Mouse (Mus musculus): ENCODE results near the gene Hist1h2bb. TPM values are rescaled to one million over a fixed set of nuclear protein-coding genes. Genes with fewer than 3 reads are reported as not detected.

Hist1h2bb gene
- polyA plus RNA-seq, 1 experiment, result 12.1 TPM

- H3K4me1 ChIP-seq (ENCODE audit: control insufficient read depth), result peaks cover 22% of the 10 kb centered on the region
- H3K4me3 ChIP-seq (replicated peaks), result no peak overlapping the region
- no peaks in the 10 kb centered on the region for H3K27me3 ChIP-seq (ENCODE audit: control insufficient read depth)
Observed at GRCm38 (mm10) chr13:23724239-23724638, 22.3 kb upstream of the Hist1h2bb start.

GRCm38 (mm10) chr13:23725213-23725612, 21.3 kb upstream of the Hist1h2bb start:
- Histone ChIP-seq H3K4me3 (replicated peaks) (no peak overlapping the region), H3K4me1 (ENCODE audit: control insufficient read depth) (peaks cover 22% of the 10 kb centered on the region), H3K36me3 (ENCODE audit: control insufficient read depth) (no peaks in the 10 kb centered on the region), H3K9me3 (ENCODE audit: control insufficient read depth, low read length) (no peaks in the 10 kb centered on the region), H3K27me3 (ENCODE audit: control insufficient read depth) (no peaks in the 10 kb centered on the region)
- TF ChIP-seq TAL1 (IDR thresholded peaks at IDR 0.05; ENCODE audit: low read length) (no peak), GATA1 (IDR thresholded peaks at IDR 0.05; ENCODE audit: low read length) (no peak)

More at GRCm38 (mm10) chr13:23724239-23724638, 22.3 kb upstream of the Hist1h2bb start:
- H3K36me3 ChIP-seq (ENCODE audit: control insufficient read depth), result no peaks in the 10 kb centered on the region
- no peaks in the 10 kb centered on the region for H3K9me3 ChIP-seq (ENCODE audit: control insufficient read depth, low read length)
- no peak for TF ChIP-seq TAL1 (IDR thresholded peaks at IDR 0.05; ENCODE audit: low read length)
- no peak for TF ChIP-seq GATA1 (IDR thresholded peaks at IDR 0.05; ENCODE audit: low read length)

- Histone ChIP-seq H3K36me3 (ENCODE audit: control insufficient read depth) (no peaks in the 10 kb centered on the region), H3K4me1 (ENCODE audit: control insufficient read depth) (peaks cover 15% of the 10 kb centered on the region), H3K27me3 (ENCODE audit: control insufficient read depth) (no peaks in the 10 kb centered on the region), H3K4me3 (replicated peaks) (no peak overlapping the region), H3K9me3 (ENCODE audit: control insufficient read depth, low read length) (no peaks in the 10 kb centered on the region)
- no peak for TF ChIP-seq GATA1 (IDR thresholded peaks at IDR 0.05; ENCODE audit: low read length)
- no peak for TF ChIP-seq TAL1 (IDR thresholded peaks at IDR 0.05; ENCODE audit: low read length)
Observed at GRCm38 (mm10) chr13:23728472-23729191, 17.9 kb upstream of the Hist1h2bb start.

- Histone ChIP-seq H3K27me3 (ENCODE audit: control insufficient read depth) (no peaks in the 10 kb centered on the region), H3K9me3 (ENCODE audit: control insufficient read depth, low read length) (no peaks in the 10 kb centered on the region), H3K4me3 (replicated peaks) (no peak overlapping the region), H3K4me1 (ENCODE audit: control insufficient read depth) (peaks cover 10% of the 10 kb centered on the region), H3K36me3 (ENCODE audit: control insufficient read depth) (no peaks in the 10 kb centered on the region)
- no peak for TF ChIP-seq GATA1 (IDR thresholded peaks at IDR 0.05; ENCODE audit: low read length)
- no peak for TF ChIP-seq TAL1 (IDR thresholded peaks at IDR 0.05; ENCODE audit: low read length)
Observed at GRCm38 (mm10) chr13:23729192-23729525, 17.4 kb upstream of the Hist1h2bb start.

DNA sequence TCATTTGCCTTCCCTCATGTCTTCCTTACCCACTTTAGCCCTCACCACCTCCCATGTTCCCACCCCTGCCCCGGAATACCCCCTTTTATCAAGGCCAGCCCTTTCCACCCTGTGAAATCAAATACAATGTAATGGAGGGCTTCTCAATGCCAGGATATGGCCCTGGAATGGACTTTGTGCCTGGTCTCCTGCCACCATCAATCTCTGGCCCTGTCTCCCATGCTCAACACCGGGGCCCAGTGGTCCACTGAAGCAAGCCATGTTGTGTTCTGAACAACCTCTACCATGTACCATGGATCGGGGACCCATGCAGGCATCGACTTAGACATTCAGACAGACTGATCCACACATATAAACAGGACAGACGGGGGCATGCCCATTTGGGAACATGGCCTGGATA, 16.8 kb upstream of the Hist1h2bb start:
- H3K4me3 ChIP-seq (replicated peaks), result no peak overlapping the region
- H3K4me1 ChIP-seq (ENCODE audit: control insufficient read depth), result peaks cover 4% of the 10 kb centered on the region; the same call in 1 of the 2 replicates
- H3K27me3 ChIP-seq (ENCODE audit: control insufficient read depth), result no peaks in the 10 kb centered on the region
- H3K9me3 ChIP-seq (ENCODE audit: control insufficient read depth, low read length), result no peaks in the 10 kb centered on the region
- TF ChIP-seq GATA1 (IDR thresholded peaks at IDR 0.05; ENCODE audit: low read length), result no peak
- TF ChIP-seq TAL1 (IDR thresholded peaks at IDR 0.05; ENCODE audit: low read length), result no peak
- H3K36me3 ChIP-seq (ENCODE audit: control insufficient read depth), result no peaks in the 10 kb centered on the region

DNA sequence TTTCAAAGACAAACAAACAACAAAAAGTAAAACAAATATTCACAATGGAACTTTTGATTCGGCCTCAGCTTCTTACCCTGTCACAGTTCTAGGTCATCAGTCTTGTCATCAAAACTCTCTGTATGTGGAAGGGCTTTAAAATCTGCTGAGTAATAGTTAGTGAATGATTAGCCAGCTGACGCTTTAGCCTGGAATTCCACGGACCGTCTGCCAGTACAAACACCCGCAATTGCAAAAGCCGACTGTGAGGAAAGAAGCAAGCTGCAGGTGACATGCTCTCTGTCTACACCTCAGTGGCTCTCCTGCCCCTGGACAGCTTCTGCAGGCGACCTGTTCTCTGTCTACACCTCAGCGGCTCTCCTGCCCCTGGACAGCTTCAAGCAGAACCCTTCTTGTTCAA, 16.1 kb upstream of the Hist1h2bb start:
- no peaks in the 10 kb centered on the region for H3K27me3 ChIP-seq (ENCODE audit: control insufficient read depth)
- no peak overlapping the region for H3K4me3 ChIP-seq (replicated peaks)
- no peaks in the 10 kb centered on the region for H3K36me3 ChIP-seq (ENCODE audit: control insufficient read depth)
- H3K4me1 ChIP-seq (ENCODE audit: control insufficient read depth), result peaks cover 3% of the 10 kb centered on the region; the same call in 1 of the 2 replicates
- H3K9me3 ChIP-seq (ENCODE audit: control insufficient read depth, low read length), result no peaks in the 10 kb centered on the region
- TF ChIP-seq TAL1 (IDR thresholded peaks at IDR 0.05; ENCODE audit: low read length), result no peak
- no peak for TF ChIP-seq GATA1 (IDR thresholded peaks at IDR 0.05; ENCODE audit: low read length)

DNA sequence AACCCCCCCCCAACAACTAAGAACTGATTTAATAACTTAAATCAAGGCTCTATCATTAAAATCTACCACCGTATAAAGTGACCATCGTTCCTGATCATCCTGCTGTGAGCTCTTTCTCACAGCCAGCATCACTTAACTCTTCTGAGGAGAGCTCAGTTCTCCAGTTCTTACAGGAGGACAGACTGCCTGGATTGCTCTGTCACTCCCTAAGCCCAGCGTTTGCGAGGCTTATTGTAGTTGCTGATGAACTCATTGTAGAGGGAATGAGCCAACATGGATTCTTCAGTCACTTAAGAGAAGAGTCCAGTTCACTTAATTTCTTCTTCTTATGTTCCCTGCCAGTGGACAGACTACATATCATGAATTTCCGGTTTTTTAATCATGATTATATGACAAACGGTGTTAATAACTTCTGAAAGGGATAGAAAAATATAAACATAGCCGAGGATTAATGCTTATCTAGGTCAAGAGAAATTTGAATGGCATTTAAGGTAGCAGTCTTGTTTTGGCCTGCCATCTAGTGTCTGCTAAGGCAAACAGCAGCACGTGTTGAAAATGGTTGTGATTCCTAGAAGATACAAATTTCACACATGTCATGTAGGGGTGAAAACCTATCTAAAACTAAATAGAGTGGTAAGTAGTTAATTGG, 14.3 kb upstream of the Hist1h2bb start:
- Histone ChIP-seq H3K9me3 (ENCODE audit: control insufficient read depth, low read length) (no peaks in the 10 kb centered on the region), H3K27me3 (ENCODE audit: control insufficient read depth) (no peaks in the 10 kb centered on the region), H3K4me1 (ENCODE audit: control insufficient read depth) (peaks cover 7% of the 10 kb centered on the region), H3K36me3 (ENCODE audit: control insufficient read depth) (no peaks in the 10 kb centered on the region), H3K4me3 (replicated peaks) (no peak overlapping the region)
- TF ChIP-seq TAL1 (IDR thresholded peaks at IDR 0.05; ENCODE audit: low read length) (no peak), GATA1 (IDR thresholded peaks at IDR 0.05; ENCODE audit: low read length) (no peak)

DNA sequence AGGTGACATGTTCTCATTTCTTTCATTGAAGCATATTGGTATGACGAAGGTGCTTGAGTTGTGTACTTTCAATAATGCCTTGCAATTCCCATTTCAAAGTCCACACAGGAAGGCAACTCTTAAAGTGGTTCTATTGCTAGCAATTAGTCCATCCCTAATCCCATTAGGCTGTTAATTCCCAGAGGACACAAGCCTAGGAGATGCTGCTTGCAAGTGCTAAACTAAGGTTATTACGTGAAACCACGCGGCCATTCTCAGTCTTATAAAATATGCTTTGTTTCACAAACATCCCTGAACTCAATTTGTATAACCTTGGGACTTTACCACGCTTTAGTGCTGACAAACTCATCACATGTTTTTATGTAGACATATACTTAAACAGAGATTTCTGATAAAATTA, 9.4 kb upstream of the Hist1h2bb start:
- peaks cover 31% of the 10 kb centered on the region for H3K4me1 ChIP-seq (ENCODE audit: control insufficient read depth)
- no peaks in the 10 kb centered on the region for H3K27me3 ChIP-seq (ENCODE audit: control insufficient read depth)
- H3K4me3 ChIP-seq (replicated peaks), result no peak overlapping the region
- TF ChIP-seq TAL1 (IDR thresholded peaks at IDR 0.05; ENCODE audit: low read length), result no peak
- no peak for TF ChIP-seq GATA1 (IDR thresholded peaks at IDR 0.05; ENCODE audit: low read length)
- H3K9me3 ChIP-seq (ENCODE audit: control insufficient read depth, low read length), result no peaks in the 10 kb centered on the region
- H3K36me3 ChIP-seq (ENCODE audit: control insufficient read depth), result no peaks in the 10 kb centered on the region; the same call in 1 of the 2 replicates

GRCm38 (mm10) chr13:23738041-23738440, 8.5 kb upstream of the Hist1h2bb start:
- peak overlapping the region; percentile 71 for H3K4me3 ChIP-seq (replicated peaks)
- no peak for TF ChIP-seq TAL1 (IDR thresholded peaks at IDR 0.05; ENCODE audit: low read length)
- TF ChIP-seq GATA1 (IDR thresholded peaks at IDR 0.05; ENCODE audit: low read length), result no peak
- H3K9me3 ChIP-seq (ENCODE audit: control insufficient read depth, low read length), result no peaks in the 10 kb centered on the region
- H3K36me3 ChIP-seq (ENCODE audit: control insufficient read depth), result peaks cover 1% of the 10 kb centered on the region
- H3K27me3 ChIP-seq (ENCODE audit: control insufficient read depth), result no peaks in the 10 kb centered on the region
- H3K4me1 ChIP-seq (ENCODE audit: control insufficient read depth), result peaks cover 38% of the 10 kb centered on the region

Measured in erythroblast, embryonic 14.5 days (primary cell).